Mouse (Mus musculus) olfactory bulb, adult 2 months (tissue): ENCODE results near the gene Rpl10a.

Source experiments
- CTCF ChIP-seq: fragments of 200-500 bp; IDR thresholded peaks from 2 replicates; pipeline ENCODE4 v1.5.1; 2012; ENCODE audit warnings: low read depth, mild to moderate bottlenecking, low read length, moderate library complexity; ENCODE audit not compliant: insufficient read depth
- POLR2A ChIP-seq: fragments of 200-500 bp; IDR thresholded peaks from 2 replicates; pipeline ENCODE4 v1.6.1; 2012; ENCODE audit warnings: mild to moderate bottlenecking, low read depth, low read length, moderate library complexity; ENCODE audit not compliant: insufficient read depth

- TF ChIP-seq POLR2A: no peak
- no peak for TF ChIP-seq CTCF
Measured at GRCm38 (mm10) chr17:28344050-28344607, 15.9 kb downstream of the Rpl10a start.
